Mouse (Mus musculus): ENCODE measurements around the gene Olfr704.
"Not testable (repeated sequence)": the region's sequence is repeated elsewhere in the genome, so short reads cannot be mapped to it uniquely, and the experiment has no call there.

Gene Olfr704

GRCm38 (mm10) chr7:106862885-106863284, at the start of gene Olfr704:
TSS of gene Olfr704 (plus strand) at chr7:106863185.
- no peak for DNase-seq

- DNase-seq = no peak
Observed at GRCm38 (mm10) chr7:106813829-106814228, 49.2 kb upstream of the Olfr704 start, which contains the start of gene Olfr701. TSS of gene Olfr701 (plus strand) at chr7:106814129.

- peak; percentile 23 for DNase-seq
Observed at GRCm38 (mm10) chr7:106815775-106816174, 47.2 kb upstream of the Olfr704 start.

GRCm38 (mm10) chr7:106818414-106818813, 44.6 kb upstream of the Olfr704 start:
- DNase-seq = no peak

GRCm38 (mm10) chr7:106833793-106834192, 29.2 kb upstream of the Olfr704 start, which contains the start of gene Olfr702:
TSS of gene Olfr702 (minus strand) at chr7:106833893.
- DNase-seq = no peak

- no peak for DNase-seq
Observed at GRCm38 (mm10) chr7:106843060-106843459, 19.9 kb upstream of the Olfr704 start, which contains the start of gene Olfr703. TSS of gene Olfr703 (plus strand) at chr7:106843360.

- no peak for DNase-seq
Observed at GRCm38 (mm10) chr7:106876791-106877190, 13.8 kb downstream of the Olfr704 start, which contains the start of gene Olfr705. TSS of gene Olfr705 (minus strand) at chr7:106876891.

- no peak for DNase-seq
Observed at GRCm38 (mm10) chr7:106888062-106888461, 25.1 kb downstream of the Olfr704 start, which contains the start of gene Olfr706. TSS of gene Olfr706 (minus strand) at chr7:106888162.

GRCm38 (mm10) chr7:106901141-106901540, 38.2 kb downstream of the Olfr704 start, which contains the start of gene Olfr707:
TSS of gene Olfr707 (minus strand) at chr7:106901241.
- not testable (repeated sequence) for DNase-seq

GRCm38 (mm10) chr7:106907676-106908075, 44.7 kb downstream of the Olfr704 start, which contains the start of gene Olfr1532-ps1:
TSS of gene Olfr1532-ps1 (plus strand) at chr7:106908001.
- DNase-seq = no peak

All from thymus, postnatal 4 days (tissue).